Mouse (Mus musculus): ENCODE data around the gene B3gnt9. TPM values are rescaled to one million over a fixed set of nuclear protein-coding genes. Genes with fewer than 3 reads are reported as not detected.
A peak's percentile ranks its signal among the peaks of the same experiment; 100 is the strongest.

Gene B3gnt9
- polyA plus RNA-seq, 1 experiment from 2014 or later = 14.7 TPM

- ATAC-seq (ENCODE audit: low FRiP score, low TSS enrichment) = peak; percentile 87
Measured at GRCm38 (mm10) chr8:105225917-105226316, 29.0 kb downstream of the B3gnt9 start.

GRCm38 (mm10) chr8:105225272-105225593 lies 29.7 kb downstream of the B3gnt9 start:
- Histone ChIP-seq H3K27ac (replicated peaks) (peak overlapping the region; percentile 95), H3K9me3 (ENCODE audit: control insufficient read depth, low read length) (no peaks in the 10 kb centered on the region), H3K4me3 (ENCODE audit: low read depth, low read length) (peak overlapping the region; percentile 90), H3K4me2 (replicated peaks; ENCODE audit: low read depth) (peak overlapping the region; percentile 84), H3K9ac (ENCODE audit: low read length) (peak overlapping the region; percentile 86), H3K4me1 (replicated peaks; ENCODE audit: control insufficient read depth, insufficient read depth) (peaks cover 5% of the 10 kb centered on the region), H3K27me3 (ENCODE audit: control insufficient read depth, insufficient read depth, low read length) (no peaks in the 10 kb centered on the region), H3K36me3 (ENCODE audit: control insufficient read depth, insufficient read depth, low read length) (no peaks in the 10 kb centered on the region)
- under 1% methylated on average over 27 of the region's 27 CpGs for WGBS
- DNase-seq (ENCODE audit: low spot score) = no peak
- no peak for TF ChIP-seq CTCF (IDR thresholded peaks at IDR 0.05; ENCODE audit: low read depth)
- TF ChIP-seq EP300 (optimal IDR thresholded peaks at IDR 0.05) = no peak
- no peak for ATAC-seq (ENCODE audit: low FRiP score, low TSS enrichment)

More at GRCm38 (mm10) chr8:105225917-105226316, 29.0 kb downstream of the B3gnt9 start:
- peak overlapping the region; percentile 86 for H3K9ac ChIP-seq (ENCODE audit: low read length)
- peak overlapping the region; percentile 84 for H3K4me2 ChIP-seq (replicated peaks; ENCODE audit: low read depth)
- no peak for TF ChIP-seq CTCF (IDR thresholded peaks at IDR 0.05; ENCODE audit: low read depth)
- no peak for TF ChIP-seq EP300 (optimal IDR thresholded peaks at IDR 0.05)
- H3K9me3 ChIP-seq (ENCODE audit: control insufficient read depth, low read length) = no peaks in the 10 kb centered on the region
- peak overlapping the region; percentile 95 for H3K27ac ChIP-seq (replicated peaks)
- H3K36me3 ChIP-seq (ENCODE audit: control insufficient read depth, insufficient read depth, low read length) = no peaks in the 10 kb centered on the region
- peaks cover 5% of the 10 kb centered on the region for H3K4me1 ChIP-seq (replicated peaks; ENCODE audit: control insufficient read depth, insufficient read depth)
- H3K4me3 ChIP-seq (ENCODE audit: low read depth, low read length) = peak overlapping the region; percentile 90
- no peaks in the 10 kb centered on the region for H3K27me3 ChIP-seq (ENCODE audit: control insufficient read depth, insufficient read depth, low read length)
- 7% methylated on average over 6 of the region's 6 CpGs for WGBS
- peak; percentile 59 for DNase-seq (ENCODE audit: low spot score)

- Histone ChIP-seq H3K9ac (ENCODE audit: low read length) (peak within 1 kb of the TSS; percentile 86), H3K4me1 (replicated peaks; ENCODE audit: control insufficient read depth, insufficient read depth) (peaks cover 5% of the 10 kb centered on the region), H3K36me3 (ENCODE audit: control insufficient read depth, insufficient read depth, low read length) (no peaks in the 10 kb centered on the region), H3K4me3 (ENCODE audit: low read depth, low read length) (peak within 1 kb of the TSS; percentile 90), H3K27me3 (ENCODE audit: control insufficient read depth, insufficient read depth, low read length) (no peaks in the 10 kb centered on the region), H3K4me2 (replicated peaks; ENCODE audit: low read depth) (peak within 1 kb of the TSS; percentile 84), H3K9me3 (ENCODE audit: control insufficient read depth, low read length) (no peaks in the 10 kb centered on the region), H3K27ac (replicated peaks) (peak within 1 kb of the TSS; percentile 95)
- ATAC-seq (ENCODE audit: low FRiP score, low TSS enrichment) (peak; percentile 93), DNase-seq (ENCODE audit: low spot score) (peak; percentile 98)
- 2% methylated on average over 34 of the region's 34 CpGs for WGBS
- TF ChIP-seq CTCF (IDR thresholded peaks at IDR 0.05; ENCODE audit: low read depth) (peak; percentile 16; the same call in 1 of the 2 replicates), EP300 (optimal IDR thresholded peaks at IDR 0.05) (no peak)
Measured at GRCm38 (mm10) chr8:105224413-105225271, 30.3 kb downstream of the B3gnt9 start, which contains the start of gene D230025D16Rik. Gene D230025D16Rik, plus strand, starts transcription at chr8:105225145.

GRCm38 (mm10) chr8:105223850-105224249 lies 31.1 kb downstream of the B3gnt9 start:
- ATAC-seq (ENCODE audit: low FRiP score, low TSS enrichment) = no peak
- Histone ChIP-seq H3K4me1 (replicated peaks; ENCODE audit: control insufficient read depth, insufficient read depth) (peaks cover 5% of the 10 kb centered on the region), H3K4me3 (ENCODE audit: low read depth, low read length) (no peak overlapping the region), H3K27me3 (ENCODE audit: control insufficient read depth, insufficient read depth, low read length) (no peaks in the 10 kb centered on the region), H3K27ac (replicated peaks) (peak overlapping the region; percentile 94), H3K9me3 (ENCODE audit: control insufficient read depth, low read length) (no peaks in the 10 kb centered on the region), H3K36me3 (ENCODE audit: control insufficient read depth, insufficient read depth, low read length) (no peaks in the 10 kb centered on the region), H3K9ac (ENCODE audit: low read length) (no peak overlapping the region), H3K4me2 (replicated peaks; ENCODE audit: low read depth) (peak overlapping the region; percentile 84; the same call in 1 of the 2 replicates)
- 73% methylated on average over 7 of the region's 7 CpGs for WGBS
- no peak for TF ChIP-seq EP300 (optimal IDR thresholded peaks at IDR 0.05)
- no peak for TF ChIP-seq CTCF (IDR thresholded peaks at IDR 0.05; ENCODE audit: low read depth)
- no peak for DNase-seq (ENCODE audit: low spot score)

GRCm38 (mm10) chr8:105217926-105218522 lies 36.9 kb downstream of the B3gnt9 start:
- no peak overlapping the region for H3K9ac ChIP-seq (ENCODE audit: low read length)
- 80% methylated on average over 5 of the region's 5 CpGs for WGBS
- H3K27me3 ChIP-seq (ENCODE audit: control insufficient read depth, insufficient read depth, low read length) = no peaks in the 10 kb centered on the region
- H3K4me1 ChIP-seq (replicated peaks; ENCODE audit: control insufficient read depth, insufficient read depth) = no peaks in the 10 kb centered on the region
- peak; percentile 92 for TF ChIP-seq CTCF (IDR thresholded peaks at IDR 0.05; ENCODE audit: low read depth)
- no peak for TF ChIP-seq EP300 (optimal IDR thresholded peaks at IDR 0.05)
- no peak overlapping the region for H3K4me3 ChIP-seq (ENCODE audit: low read depth, low read length)
- no peak for DNase-seq (ENCODE audit: low spot score)
- H3K27ac ChIP-seq (replicated peaks) = no peak overlapping the region
- no peaks in the 10 kb centered on the region for H3K9me3 ChIP-seq (ENCODE audit: control insufficient read depth, low read length)
- no peak overlapping the region for H3K4me2 ChIP-seq (replicated peaks; ENCODE audit: low read depth)
- ATAC-seq (ENCODE audit: low FRiP score, low TSS enrichment) = no peak
- H3K36me3 ChIP-seq (ENCODE audit: control insufficient read depth, insufficient read depth, low read length) = no peaks in the 10 kb centered on the region

GRCm38 (mm10) chr8:105214104-105214503 lies 40.8 kb downstream of the B3gnt9 start:
- Histone ChIP-seq H3K36me3 (ENCODE audit: control insufficient read depth, insufficient read depth, low read length) (no peaks in the 10 kb centered on the region), H3K27ac (replicated peaks) (no peak overlapping the region), H3K27me3 (ENCODE audit: control insufficient read depth, insufficient read depth, low read length) (no peaks in the 10 kb centered on the region), H3K4me3 (ENCODE audit: low read depth, low read length) (no peak overlapping the region), H3K4me2 (replicated peaks; ENCODE audit: low read depth) (no peak overlapping the region), H3K4me1 (replicated peaks; ENCODE audit: control insufficient read depth, insufficient read depth) (no peaks in the 10 kb centered on the region), H3K9me3 (ENCODE audit: control insufficient read depth, low read length) (no peaks in the 10 kb centered on the region), H3K9ac (ENCODE audit: low read length) (no peak overlapping the region)
- TF ChIP-seq EP300 (optimal IDR thresholded peaks at IDR 0.05) (no peak), CTCF (IDR thresholded peaks at IDR 0.05; ENCODE audit: low read depth) (peak; percentile 54)
- DNase-seq (ENCODE audit: low spot score) (no peak), ATAC-seq (ENCODE audit: low FRiP score, low TSS enrichment) (no peak)
- 90% methylated on average over 5 of the region's 5 CpGs for WGBS

All from stomach, postnatal 0 days (tissue).